Mouse (Mus musculus): ENCODE results near the gene Eefsec.

Gene Eefsec

GRCm38 (mm10) chr6:88446063-88447002, at the start of gene Eefsec:
TSS of gene Eefsec (minus strand) at chr6:88446539.
- peak; percentile 79 for DNase-seq (ENCODE audit: low read depth, low spot score)

- DNase-seq (ENCODE audit: low read depth, low spot score), result no peak
These were observed 47.4 kb upstream of the Eefsec start for GRCm38 (mm10) chr6:88493712-88494111.

GRCm38 (mm10) chr6:88490629-88491354, 44.5 kb upstream of the Eefsec start:
- no peak for DNase-seq (ENCODE audit: low read depth, low spot score)

GRCm38 (mm10) chr6:88489834-88490233, 43.5 kb upstream of the Eefsec start:
- no peak for DNase-seq (ENCODE audit: low read depth, low spot score)

- no peak for DNase-seq (ENCODE audit: low read depth, low spot score)
These were observed 42.7 kb upstream of the Eefsec start for GRCm38 (mm10) chr6:88489026-88489425.

- no peak for DNase-seq (ENCODE audit: low read depth, low spot score)
These were observed 40.6 kb upstream of the Eefsec start for GRCm38 (mm10) chr6:88486893-88487292.

GRCm38 (mm10) chr6:88485378-88485777, 39.0 kb upstream of the Eefsec start:
- DNase-seq (ENCODE audit: low read depth, low spot score), result no peak

GRCm38 (mm10) chr6:88483913-88484312, 37.6 kb upstream of the Eefsec start:
- DNase-seq (ENCODE audit: low read depth, low spot score), result no peak

GRCm38 (mm10) chr6:88483111-88483510, 36.8 kb upstream of the Eefsec start:
- no peak for DNase-seq (ENCODE audit: low read depth, low spot score)

GRCm38 (mm10) chr6:88480421-88480820, 34.1 kb upstream of the Eefsec start:
- DNase-seq (ENCODE audit: low read depth, low spot score), result no peak

GRCm38 (mm10) chr6:88469878-88470277, 23.5 kb upstream of the Eefsec start:
- no peak for DNase-seq (ENCODE audit: low read depth, low spot score)

GRCm38 (mm10) chr6:88465181-88465920, 19.0 kb upstream of the Eefsec start, which contains the start of gene Ruvbl1:
TSS of gene Ruvbl1 (plus strand) at chr6:88465409.
- peak; percentile 95 for DNase-seq (ENCODE audit: low read depth, low spot score)

GRCm38 (mm10) chr6:88454545-88454944, 8.2 kb upstream of the Eefsec start:
- no peak for DNase-seq (ENCODE audit: low read depth, low spot score)

GRCm38 (mm10) chr6:88447454-88447853, 1.1 kb upstream of the Eefsec start:
- DNase-seq (ENCODE audit: low read depth, low spot score), result no peak

GRCm38 (mm10) chr6:88445661-88446060, 678 bp downstream of the Eefsec start:
- no peak for DNase-seq (ENCODE audit: low read depth, low spot score)

- DNase-seq (ENCODE audit: low read depth, low spot score), result no peak
These were observed 2.1 kb downstream of the Eefsec start for GRCm38 (mm10) chr6:88444076-88444750.

GRCm38 (mm10) chr6:88443446-88443845, 2.9 kb downstream of the Eefsec start:
- no peak for DNase-seq (ENCODE audit: low read depth, low spot score)

GRCm38 (mm10) chr6:88442551-88442950, 3.8 kb downstream of the Eefsec start:
- no peak for DNase-seq (ENCODE audit: low read depth, low spot score)

GRCm38 (mm10) chr6:88439056-88439455, 7.3 kb downstream of the Eefsec start:
- no peak for DNase-seq (ENCODE audit: low read depth, low spot score)

- no peak for DNase-seq (ENCODE audit: low read depth, low spot score)
These were observed 10.7 kb downstream of the Eefsec start for GRCm38 (mm10) chr6:88435609-88436008.

- DNase-seq (ENCODE audit: low read depth, low spot score), result peak; percentile 31
These were observed 15.1 kb downstream of the Eefsec start for GRCm38 (mm10) chr6:88431202-88431601.

All from forelimb bud, embryonic 11.5 days (tissue).